21 mouse cellular contexts compared by ENCODE assay signal in the genomic region with DNA sequence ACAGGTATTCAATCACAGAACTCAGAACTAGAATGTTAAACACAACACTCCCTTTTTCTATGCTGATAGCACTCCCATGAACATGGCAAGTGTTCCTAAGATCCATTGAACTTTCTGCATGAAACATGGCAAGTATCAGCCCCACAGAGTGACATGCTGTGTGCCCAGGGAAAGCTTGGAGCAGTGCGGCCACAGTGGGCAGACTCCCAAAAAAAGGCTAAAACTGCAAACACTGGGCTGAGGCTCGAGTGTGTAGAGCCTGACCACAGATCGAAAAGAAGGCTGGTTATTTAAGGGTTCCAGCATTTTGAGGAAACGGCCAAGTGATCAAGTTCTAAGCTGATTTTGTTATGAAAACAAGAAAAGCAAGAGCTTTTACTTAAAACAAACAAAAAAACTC.
"Had no signal": no experiment of that assay in that cellular context is flagged by ENCODE, and none has a peak within 500 bp of the region (broad histone marks: within the 10 kb centered on the region; RNA-seq: fewer than 3 reads in every experiment).

No protein-coding gene starts in this region.

- H3K4me2 ChIP-seq: limb, embryonic 13.5 days; lung, embryonic 14.5 days; midbrain, embryonic 12.5 days; midbrain, embryonic 15.5 days; neural tube, embryonic 13.5 days; stomach, embryonic 15.5 days had no signal

- H3K9me3 ChIP-seq: limb, embryonic 10.5 days; limb, embryonic 13.5 days; midbrain, embryonic 12.5 days; midbrain, embryonic 15.5 days; neural tube, embryonic 13.5 days; stomach, embryonic 15.5 days had no signal

- H3K4me1 ChIP-seq: midbrain, embryonic 15.5 days had no signal

- H3K4me3 ChIP-seq: layer of hippocampus, adult 2 months; limb, embryonic 10.5 days; limb, embryonic 13.5 days; midbrain, embryonic 12.5 days; midbrain, embryonic 15.5 days; myocyte; neural tube, embryonic 13.5 days; stomach, embryonic 15.5 days had no signal

- H3K27me3 ChIP-seq: limb, embryonic 13.5 days; midbrain, embryonic 12.5 days; midbrain, embryonic 15.5 days; neural tube, embryonic 13.5 days; stomach, embryonic 15.5 days had no signal

- ATAC-seq: liver, postnatal 0 days; lung, postnatal 0 days; midbrain, embryonic 15.5 days had no signal

- H3K9ac ChIP-seq: limb, embryonic 13.5 days; liver, embryonic 14.5 days; liver, postnatal 0 days; lung, embryonic 14.5 days; midbrain, embryonic 12.5 days; midbrain, embryonic 15.5 days; neural tube, embryonic 13.5 days; stomach, embryonic 15.5 days had no signal

- H3K27ac ChIP-seq: kidney, postnatal 0 days; limb, embryonic 10.5 days; limb, embryonic 13.5 days; liver, embryonic 14.5 days; macrophage; midbrain, embryonic 12.5 days; midbrain, embryonic 15.5 days; neural tube, embryonic 13.5 days; stomach, embryonic 15.5 days had no signal

- H3K36me3 ChIP-seq: midbrain, embryonic 12.5 days; midbrain, embryonic 15.5 days; neural tube, embryonic 13.5 days; stomach, embryonic 15.5 days had no signal

- DNase-seq: kidney, postnatal 25 days; layer of hippocampus, adult 9-11 months; liver; liver, postnatal 0 days; lung, embryonic 14.5 days; retina, postnatal 1 day; right cerebral cortex, postnatal 25 days; spleen, adult 18-20 months; thymus, postnatal 25 days had no signal
